Mouse (Mus musculus) heart, embryonic 13.5 days (tissue): ENCODE data around the gene Gm21767. TPM values are rescaled to one million over a fixed set of nuclear protein-coding genes. Genes with fewer than 3 reads are reported as not detected.
"Not testable (repeated sequence)": the region's sequence is repeated elsewhere in the genome, so short reads cannot be mapped to it uniquely, and the experiment has no call there.

Source experiments
- ATAC-seq: fragments of 200-750 bp; cut with Nextera tagmentation; 2 replicates; pipeline ENCODE4 v1.8.0; 2017; ENCODE audit warnings: moderate TSS enrichment; ENCODE audit not compliant: insufficient number of reproducible peaks, low FRiP score, low TSS enrichment; ENCODE audit errors: extremely low read depth
- H3K27ac ChIP-seq: fragments of 300-500 bp; sonication (generic); replicated peaks from 2 replicates; pipeline ENCODE4 v1.5.1; 2015; ENCODE audit warnings: moderate library complexity, mild to moderate bottlenecking, inconsistent platforms
- H3K27me3 ChIP-seq: fragments of 300-500 bp; sonication (generic); replicated peaks from 2 replicates; pipeline ENCODE4 v1.6.1; 2015; ENCODE audit warnings: mild to moderate bottlenecking, inconsistent platforms
- H3K36me3 ChIP-seq: fragments of 300-500 bp; sonication (generic); 2 replicates; pipeline ENCODE4 v1.6.1; 2015; ENCODE audit warnings: mild to moderate bottlenecking, inconsistent platforms
- H3K4me1 ChIP-seq: fragments of 300-500 bp; sonication (generic); 2 replicates; pipeline ENCODE4 v1.6.1; 2015; ENCODE audit warnings: inconsistent platforms
- H3K4me2 ChIP-seq: fragments of 300-500 bp; sonication (generic); 2 replicates; pipeline ENCODE4 v1.6.1; 2015; ENCODE audit warnings: inconsistent platforms, mild to moderate bottlenecking, moderate library complexity
- H3K4me3 ChIP-seq: fragments of 300-500 bp; sonication (generic); 2 replicates; pipeline ENCODE4 v1.5.1; 2015; ENCODE audit warnings: moderate library complexity, mild to moderate bottlenecking, inconsistent platforms
- H3K9ac ChIP-seq: fragments of 300-500 bp; sonication (generic); 2 replicates; pipeline ENCODE4 v1.6.1; 2015; ENCODE audit warnings: inconsistent platforms, mild to moderate bottlenecking, moderate library complexity
- H3K9me3 ChIP-seq: fragments of 300-500 bp; sonication (generic); 2 replicates; pipeline ENCODE4 v1.6.1; 2016; ENCODE audit warnings: inconsistent platforms
- WGBS: fragments of 180-500 bp; shearing (Covaris S2); methylation state at CpG from one replicate; pipeline ENCODE4 v1.1.7; 2015; ENCODE audit warnings: mixed read lengths; 5-methylcytosine and 5-hydroxymethylcytosine counted together
- polyA plus RNA-seq: library from polyadenylated mRNA; unstranded; fragments of >200 nt; fragmentation: Nextera tagmentation; extraction: Ambion mirVana; gene quantifications from 2 replicates; pipeline ENCODE4 v1.2.1, GENCODE M21; 2015

The Gm21767 gene
- polyA plus RNA-seq, result not detected in 2 replicates

DNA sequence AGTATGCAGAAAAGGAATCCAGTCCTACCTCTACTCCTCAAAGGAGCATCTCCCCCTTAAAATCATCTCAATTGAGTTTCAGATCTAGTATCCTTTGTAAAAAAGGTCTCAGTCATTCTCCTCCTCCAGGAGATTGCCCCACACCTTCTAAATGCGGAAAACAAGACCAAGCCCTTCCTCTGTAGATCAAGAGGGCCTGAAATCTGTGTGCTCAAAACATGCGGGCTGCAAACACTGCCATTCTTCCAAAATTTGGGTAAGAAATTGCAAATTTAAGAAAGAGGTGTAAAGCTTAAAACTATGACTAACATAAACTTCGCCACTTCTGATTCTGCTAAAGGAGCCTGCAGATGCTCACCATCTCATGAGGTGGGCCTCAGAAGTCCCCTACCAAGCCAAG is at the start of gene Gm21767:
Gene Gm21767 (plus strand): TSS at position 301 of the 400 bp plus-strand sequence.
- WGBS, result no CpG with 5 or more reads among the region's 3 CpGs

More for the DNA sequence above, at the start of gene Gm21767:
- H3K4me2 ChIP-seq, H3K4me3 ChIP-seq, H3K27me3 ChIP-seq, ATAC-seq, H3K36me3 ChIP-seq, H3K27ac ChIP-seq, H3K4me1 ChIP-seq, H3K9me3 ChIP-seq, H3K9ac ChIP-seq: not testable (repeated sequence)
